In genomic region chr1:150570562-150571156, GRCm38 (mm10) we compare ENCODE assay signal across 16 mouse cellular contexts.
DNase-seq lines count a peak whose midpoint lies in the region; ATAC-seq and TF ChIP-seq lines count a peak whose summit lies in the region.
"Had no signal": no experiment of that assay in that cellular context is flagged by ENCODE, and none has a peak within 500 bp of the region (broad histone marks: within the 10 kb centered on the region; RNA-seq: fewer than 3 reads in every experiment).

No protein-coding gene starts in this region.

- TF ChIP-seq POLR2A in brain, embryonic 14.5 days (IDR thresholded peaks at IDR 0.05; ENCODE audit: borderline replicate concordance, extremely low read depth, insufficient read depth, insufficient read length, poor library complexity, severe bottlenecking), result no peak

- H3K9me3 ChIP-seq in hindbrain, embryonic 11.5 days (ENCODE audit: control insufficient read depth, low read length), result no peaks in the 10 kb centered on the region
- H3K9me3 ChIP-seq in hindbrain, embryonic 10.5 days, result no peaks in the 10 kb centered on the region
- no peaks in the 10 kb centered on the region for H3K9me3 ChIP-seq in forebrain, embryonic 15.5 days
- H3K9me3 ChIP-seq in midbrain, embryonic 13.5 days, result no peaks in the 10 kb centered on the region
- H3K9me3 ChIP-seq: liver, embryonic 12.5 days had no signal

- peak; percentile 58 for ATAC-seq in hindbrain, embryonic 11.5 days (ENCODE audit: low FRiP score)
- 0 out of 2 replicates have a peak, but pooled peaks have one; percentile 51 for ATAC-seq in forebrain, embryonic 15.5 days (replicated peaks)
- peak; percentile 64 for ATAC-seq in midbrain, embryonic 13.5 days
- no peak for ATAC-seq in CD4-positive, CD25-positive, alpha-beta regulatory T cell, adult 4 months
- ATAC-seq: liver, embryonic 12.5 days; lung, postnatal 0 days had no signal

- H3K4me1 ChIP-seq in hindbrain, embryonic 11.5 days (replicated peaks; ENCODE audit: control insufficient read depth, insufficient read depth, low read length), result no peaks in the 10 kb centered on the region
- peaks cover 14% of the 10 kb centered on the region for H3K4me1 ChIP-seq in hindbrain, embryonic 10.5 days (replicated peaks)
- H3K4me1 ChIP-seq in forebrain, embryonic 15.5 days, result no peaks in the 10 kb centered on the region
- 0 out of 2 replicates have a peak, but pooled peaks cover 3% of the 10 kb centered on the region for H3K4me1 ChIP-seq in midbrain, embryonic 13.5 days (replicated peaks)
- H3K4me1 ChIP-seq: liver, embryonic 12.5 days had no signal

- no peak for DNase-seq in hindbrain, embryonic 11.5 days (ENCODE audit: low spot score)
- no peak for DNase-seq in hindbrain, embryonic 10.5 days (ENCODE audit: low spot score)
- peak; percentile 65 for DNase-seq in brain, embryonic 14.5 days (ENCODE audit: low read depth)
- no peak for DNase-seq in gastrocnemius, postnatal 4 days (ENCODE audit: low spot score in 2 of 2)
- DNase-seq in spleen, adult 12 weeks (ENCODE audit: low spot score), result no peak
- DNase-seq: adrenal gland, adult 8-10 months; cerebellum, postnatal 36 days; heart, postnatal 10 days; kidney, adult 11 months; kidney, postnatal 4 days had no signal

- no peak for TF ChIP-seq CTCF in brain, embryonic 14.5 days (IDR thresholded peaks at IDR 0.05; ENCODE audit: borderline replicate concordance, extremely low read depth, insufficient read depth, insufficient read length)

- no peak overlapping the region for H3K9ac ChIP-seq in hindbrain, embryonic 11.5 days (ENCODE audit: low read depth, low read length)
- no peak overlapping the region for H3K9ac ChIP-seq in forebrain, embryonic 15.5 days (replicated peaks)
- no peak overlapping the region for H3K9ac ChIP-seq in midbrain, embryonic 13.5 days (replicated peaks)
- H3K9ac ChIP-seq: liver, embryonic 12.5 days had no signal

- H3K36me3 ChIP-seq in hindbrain, embryonic 11.5 days (ENCODE audit: control insufficient read depth, insufficient read depth, low read length), result no peaks in the 10 kb centered on the region
- H3K36me3 ChIP-seq in hindbrain, embryonic 10.5 days, result no peaks in the 10 kb centered on the region
- H3K36me3 ChIP-seq in forebrain, embryonic 15.5 days, result no peaks in the 10 kb centered on the region
- no peaks in the 10 kb centered on the region for H3K36me3 ChIP-seq in midbrain, embryonic 13.5 days
- H3K36me3 ChIP-seq: liver, embryonic 12.5 days had no signal

- 17% methylated on average over 4 of the region's 4 CpGs for WGBS in hindbrain, embryonic 11.5 days
- 19% methylated on average over 4 of the region's 4 CpGs for WGBS in hindbrain, embryonic 10.5 days
- WGBS in forebrain, embryonic 15.5 days, result 2% methylated on average over 4 of the region's 4 CpGs
- WGBS in midbrain, embryonic 13.5 days, result 9% methylated on average over 4 of the region's 4 CpGs

- H3K4me2 ChIP-seq in hindbrain, embryonic 11.5 days (replicated peaks; ENCODE audit: low read depth, low read length), result no peak overlapping the region
- H3K4me2 ChIP-seq in forebrain, embryonic 15.5 days (replicated peaks), result no peak overlapping the region
- H3K4me2 ChIP-seq in midbrain, embryonic 13.5 days (replicated peaks), result no peak overlapping the region
- H3K4me2 ChIP-seq: liver, embryonic 12.5 days had no signal

- no peak overlapping the region for H3K4me3 ChIP-seq in hindbrain, embryonic 11.5 days (ENCODE audit: low read depth, low read length)
- H3K4me3 ChIP-seq in hindbrain, embryonic 10.5 days, result no peak overlapping the region
- no peak overlapping the region for H3K4me3 ChIP-seq in forebrain, embryonic 15.5 days
- no peak overlapping the region for H3K4me3 ChIP-seq in midbrain, embryonic 13.5 days (replicated peaks)
- H3K4me3 ChIP-seq: left cerebral cortex, adult 2 months; liver, embryonic 12.5 days had no signal

- no peak overlapping the region for H3K27ac ChIP-seq in hindbrain, embryonic 11.5 days (ENCODE audit: low read depth, low read length)
- H3K27ac ChIP-seq in hindbrain, embryonic 10.5 days, result no peak overlapping the region
- H3K27ac ChIP-seq in forebrain, embryonic 15.5 days (replicated peaks), result no peak overlapping the region
- no peak overlapping the region for H3K27ac ChIP-seq in midbrain, embryonic 13.5 days
- H3K27ac ChIP-seq: left cerebral cortex, adult 2 months; liver, embryonic 12.5 days had no signal

- no peaks in the 10 kb centered on the region for H3K27me3 ChIP-seq in hindbrain, embryonic 11.5 days (ENCODE audit: control insufficient read depth, insufficient read depth, low read length)
- H3K27me3 ChIP-seq in hindbrain, embryonic 10.5 days (ENCODE audit: insufficient read depth, poor library complexity, severe bottlenecking), result peaks cover 7% of the 10 kb centered on the region; the same call in 1 of the 2 replicates
- no peaks in the 10 kb centered on the region for H3K27me3 ChIP-seq in forebrain, embryonic 15.5 days
- peaks cover 9% of the 10 kb centered on the region; the same call in 1 of the 2 replicates for H3K27me3 ChIP-seq in midbrain, embryonic 13.5 days
- H3K27me3 ChIP-seq: liver, embryonic 12.5 days had no signal
